Mouse (Mus musculus) midbrain, postnatal 0 days (tissue): ENCODE data around the gene Ube4a. TPM values are rescaled to one million over a fixed set of nuclear protein-coding genes. Genes with fewer than 3 reads are reported as not detected.

Source experiments
- ATAC-seq: fragments of 200-750 bp; cut with Nextera tagmentation; 2 replicates; pipeline ENCODE4 v1.8.0; 2017; ENCODE audit warnings: moderate number of reproducible peaks, mild to moderate bottlenecking, moderate TSS enrichment, moderate library complexity; ENCODE audit not compliant: low FRiP score
- DNase-seq: peaks from one replicate; pipeline ENCODE4 v3.0.0-alpha.2; 2015; ENCODE audit warnings: low spot score
- H3K27ac ChIP-seq: fragments of 300-500 bp; sonication (generic); 2 replicates; pipeline ENCODE4 v1.5.1; 2014; ENCODE audit warnings: low read depth, mild to moderate bottlenecking, low read length, mixed read lengths
- H3K27me3 ChIP-seq: fragments of 300-500 bp; sonication (generic); 2 replicates; pipeline ENCODE4 v1.6.1; 2014; ENCODE audit warnings: low read length, control low read depth, mixed read lengths; ENCODE audit not compliant: insufficient read depth
- H3K36me3 ChIP-seq: fragments of 300-500 bp; sonication (generic); 2 replicates; pipeline ENCODE4 v1.6.1; 2014; ENCODE audit warnings: low read length, control low read depth, mixed read lengths; ENCODE audit not compliant: insufficient read depth
- H3K4me1 ChIP-seq: fragments of 300-500 bp; sonication (generic); 2 replicates; pipeline ENCODE4 v1.6.1; 2014; ENCODE audit warnings: mild to moderate bottlenecking, control low read depth, antibody characterized with exemption, low read length, mixed read lengths; ENCODE audit not compliant: insufficient read depth
- H3K4me2 ChIP-seq: fragments of 300-500 bp; sonication (generic); 2 replicates; pipeline ENCODE4 v1.6.1; 2014; ENCODE audit warnings: low read depth, mild to moderate bottlenecking, low read length, mixed read lengths; ENCODE audit not compliant: poor library complexity, severe bottlenecking
- H3K4me3 ChIP-seq: fragments of 300-500 bp; sonication (generic); 2 replicates; pipeline ENCODE4 v1.5.1; 2014; ENCODE audit warnings: low read depth, mild to moderate bottlenecking, low read length, moderate library complexity
- H3K9ac ChIP-seq: fragments of 300-500 bp; sonication (generic); replicated peaks from 2 replicates; pipeline ENCODE4 v1.6.1; 2014; ENCODE audit warnings: mild to moderate bottlenecking, low read length, moderate library complexity, mixed read lengths; ENCODE audit not compliant: poor library complexity, severe bottlenecking
- H3K9me3 ChIP-seq: fragments of 300-500 bp; sonication (generic); 2 replicates; pipeline ENCODE4 v1.6.1; 2016; ENCODE audit warnings: low read length, control low read depth
- CTCF ChIP-seq: IDR thresholded peaks from 2 replicates; pipeline ENCODE4 v1.5.1; 2016; ENCODE audit warnings: antibody characterized with exemption, mild to moderate bottlenecking
- WGBS: fragments of 180-500 bp; shearing (Covaris S2); extraction: QIAGEN DNeasy Blood & Tissue Kit; methylation state at CpG from one replicate; pipeline ENCODE4 v1.1.7; 2014; 5-methylcytosine and 5-hydroxymethylcytosine counted together
- polyA plus RNA-seq: library from polyadenylated mRNA; unstranded; fragments of >200 nt; fragmentation: Nextera tagmentation; extraction: Ambion mirVana; gene quantifications from 2 replicates; pipeline ENCODE4 v1.2.1, GENCODE M21; 2015
- total RNA-seq: library from RNA; depleted of rRNA; stranded (reverse); fragments of >200 nt; gene quantifications from 2 replicates; pipeline ENCODE4 v1.2.3, GENCODE M21; 2014

Ube4a gene
- total and polyA plus RNA-seq, 2 experiments from 2014 or later = 26.7 to 51.9 TPM

DNA sequence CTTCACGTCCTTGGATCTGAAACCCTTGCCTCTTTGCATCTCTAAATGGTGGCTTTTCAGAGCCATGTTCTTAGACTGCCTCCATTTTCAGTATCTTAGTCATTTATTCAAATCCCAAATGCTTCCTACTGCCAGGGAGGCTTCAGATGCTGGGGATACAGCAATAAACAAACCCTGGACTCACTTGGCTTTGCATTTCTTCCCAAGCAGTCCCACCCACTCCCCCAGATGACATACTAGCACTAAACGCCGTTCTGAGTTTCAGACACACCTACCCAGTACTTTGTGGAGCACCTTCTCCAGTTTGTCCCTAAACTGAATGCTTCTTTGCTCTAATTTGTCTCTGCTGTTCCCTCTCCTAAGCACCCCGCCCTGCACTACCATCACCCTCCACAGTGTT, 68.4 kb downstream of the Ube4a start:
- Histone ChIP-seq H3K27me3 (no peaks in the 10 kb centered on the region), H3K27ac (no peak overlapping the region), H3K9me3 (no peaks in the 10 kb centered on the region), H3K4me3 (no peak overlapping the region), H3K36me3 (no peaks in the 10 kb centered on the region), H3K9ac (no peak overlapping the region), H3K4me2 (no peak overlapping the region), H3K4me1 (no peaks in the 10 kb centered on the region)
- no peak for DNase-seq
- WGBS = 62% methylated on average over 4 of the region's 4 CpGs
- ATAC-seq = no peak
- no peak for TF ChIP-seq CTCF

DNA sequence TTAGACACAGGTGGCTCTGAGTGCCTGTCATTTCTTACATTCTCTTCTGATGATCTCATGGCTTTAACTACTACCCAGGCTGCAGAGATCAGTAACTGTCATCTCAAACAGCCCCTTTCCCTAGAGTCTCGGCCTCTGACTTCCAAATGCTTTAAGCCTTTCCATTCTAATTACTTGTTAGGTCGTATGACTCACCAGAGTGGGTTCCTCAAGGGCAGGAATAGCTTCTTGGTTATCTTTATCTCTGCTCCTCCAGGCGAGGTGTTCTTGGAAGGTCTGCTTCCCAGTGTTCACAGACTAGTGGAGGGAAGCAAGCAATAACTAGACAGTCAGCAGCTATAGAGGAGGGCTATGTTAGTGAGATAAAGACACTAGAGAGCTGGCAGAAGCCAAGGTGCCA, 72.7 kb downstream of the Ube4a start:
- Histone ChIP-seq H3K4me2 (no peak overlapping the region), H3K36me3 (no peaks in the 10 kb centered on the region), H3K9me3 (no peaks in the 10 kb centered on the region), H3K4me3 (no peak overlapping the region), H3K27me3 (no peaks in the 10 kb centered on the region), H3K4me1 (no peaks in the 10 kb centered on the region), H3K27ac (no peak overlapping the region), H3K9ac (no peak overlapping the region)
- 63% methylated on average over 3 of the region's 3 CpGs for WGBS
- DNase-seq = no peak
- no peak for TF ChIP-seq CTCF
- no peak for ATAC-seq

DNA sequence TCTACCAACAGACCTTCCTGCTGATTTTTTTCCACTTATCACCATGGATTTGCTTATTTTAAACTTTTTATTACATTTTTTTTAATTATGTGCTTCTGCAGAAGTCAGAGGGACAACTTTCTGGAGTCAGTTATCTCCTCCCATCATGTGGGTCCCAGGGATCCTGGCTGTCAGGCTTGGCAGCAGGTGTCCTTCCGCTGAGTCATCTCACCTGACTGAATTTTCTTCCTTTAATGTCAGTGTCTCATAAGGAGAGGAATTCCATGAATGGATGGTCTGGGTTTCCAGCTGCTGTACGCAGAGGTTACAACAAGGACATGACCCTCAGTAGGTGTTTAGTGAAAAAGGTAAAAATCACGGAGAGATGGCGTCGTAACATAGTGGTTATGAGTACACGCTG, 74.2 kb downstream of the Ube4a start:
- no peak overlapping the region for H3K9ac ChIP-seq
- H3K27me3 ChIP-seq = no peaks in the 10 kb centered on the region
- no peak for TF ChIP-seq CTCF
- DNase-seq = no peak
- H3K4me2 ChIP-seq = no peak overlapping the region
- WGBS = 89% methylated on average over 6 of the region's 6 CpGs
- ATAC-seq = no peak
- H3K36me3 ChIP-seq = no peaks in the 10 kb centered on the region
- H3K27ac ChIP-seq = no peak overlapping the region
- H3K9me3 ChIP-seq = no peaks in the 10 kb centered on the region
- no peaks in the 10 kb centered on the region for H3K4me1 ChIP-seq
- H3K4me3 ChIP-seq = no peak overlapping the region

DNA sequence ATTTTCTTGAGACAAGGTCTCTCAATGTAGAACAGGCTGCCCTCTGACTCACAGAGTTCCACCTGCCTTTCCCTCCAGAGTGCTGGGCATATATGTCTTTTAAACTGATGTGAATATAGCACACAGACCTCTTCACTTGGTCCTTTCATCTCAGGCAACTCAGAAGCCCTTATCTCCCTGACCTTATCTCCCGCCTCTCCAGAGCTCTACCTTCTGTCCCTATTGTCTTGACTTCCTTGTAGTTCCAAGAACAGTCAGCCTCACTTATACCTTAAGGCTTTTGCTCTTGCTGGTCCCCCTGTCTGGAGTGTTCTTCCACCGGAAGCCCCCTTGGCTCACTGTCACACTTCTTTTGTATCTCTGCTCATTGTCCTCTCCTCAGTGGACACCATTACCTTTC, 75.3 kb downstream of the Ube4a start:
- no peak for DNase-seq
- Histone ChIP-seq H3K9ac (no peak overlapping the region), H3K4me3 (no peak overlapping the region), H3K27ac (no peak overlapping the region), H3K27me3 (no peaks in the 10 kb centered on the region), H3K4me2 (no peak overlapping the region), H3K36me3 (no peaks in the 10 kb centered on the region), H3K9me3 (no peaks in the 10 kb centered on the region), H3K4me1 (no peaks in the 10 kb centered on the region)
- ATAC-seq = no peak
- WGBS = 56% methylated on average over 2 of the region's 2 CpGs
- no peak for TF ChIP-seq CTCF

DNA sequence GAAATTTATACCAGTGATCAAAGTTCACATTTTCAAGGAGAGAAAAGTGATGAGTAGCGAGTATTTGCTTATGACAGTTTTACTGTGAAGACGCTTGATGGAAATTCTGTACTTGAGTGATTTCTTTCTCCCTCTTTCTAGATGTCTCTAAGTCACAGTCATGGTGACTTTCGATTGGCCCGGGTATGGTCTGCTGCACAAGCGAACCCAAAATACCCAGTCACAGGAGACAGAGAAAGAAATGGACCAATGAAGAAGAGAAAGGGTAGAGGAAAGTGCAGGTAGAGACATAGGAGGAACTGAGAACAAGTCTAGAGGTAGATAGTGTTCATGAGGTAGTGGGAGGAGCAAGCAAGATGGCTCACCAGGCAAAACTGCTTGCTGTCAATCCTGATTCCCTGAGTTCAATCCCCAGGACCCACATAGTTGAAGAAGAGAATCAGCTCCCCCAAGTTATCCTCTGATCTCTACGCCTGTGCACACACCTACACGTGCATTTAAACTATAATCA, 77.2 kb downstream of the Ube4a start:
- H3K36me3 ChIP-seq = no peaks in the 10 kb centered on the region
- DNase-seq (no peak), ATAC-seq (no peak)
- no peak overlapping the region for H3K9ac ChIP-seq
- no peaks in the 10 kb centered on the region for H3K4me1 ChIP-seq
- WGBS = 91% methylated on average over 7 of the region's 7 CpGs
- TF ChIP-seq CTCF = no peak
- no peak overlapping the region for H3K27ac ChIP-seq
- no peak overlapping the region for H3K4me2 ChIP-seq
- no peaks in the 10 kb centered on the region for H3K9me3 ChIP-seq
- no peaks in the 10 kb centered on the region for H3K27me3 ChIP-seq
- H3K4me3 ChIP-seq = no peak overlapping the region

DNA sequence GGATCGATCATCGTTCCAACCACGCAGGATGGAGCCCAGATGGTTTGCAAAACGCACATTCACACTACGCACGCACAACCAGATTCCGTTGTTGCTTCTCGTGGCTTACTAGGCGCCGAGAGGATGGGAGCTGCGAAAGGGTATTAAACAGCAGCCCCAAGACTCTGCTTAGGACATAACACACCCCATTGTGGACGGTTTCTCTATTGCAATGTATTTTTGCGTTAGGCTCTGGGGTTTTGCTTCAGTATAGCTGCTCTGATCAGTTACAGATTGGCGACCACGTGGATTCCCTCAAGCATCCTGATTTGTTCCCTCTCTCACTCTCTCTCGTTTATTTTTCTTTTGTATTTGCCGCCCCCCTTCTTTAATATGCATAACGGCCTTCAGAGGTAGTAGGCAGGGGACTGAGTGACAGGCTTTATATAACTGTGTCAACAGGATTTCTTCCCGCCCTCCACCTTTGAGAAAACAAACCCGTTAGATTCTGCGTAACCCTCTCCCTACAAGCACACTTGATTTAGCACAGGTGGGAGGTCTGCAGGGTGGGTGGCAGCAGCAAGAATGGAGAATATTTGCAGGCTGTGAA, 82.3 kb downstream of the Ube4a start:
- TF ChIP-seq CTCF = peak; percentile 21
- Histone ChIP-seq H3K9ac (peak overlapping the region; percentile 99), H3K36me3 (no peaks in the 10 kb centered on the region), H3K27ac (peak overlapping the region; percentile 99), H3K4me3 (peak overlapping the region; percentile 96), H3K27me3 (no peaks in the 10 kb centered on the region), H3K4me1 (peaks cover 6% of the 10 kb centered on the region; the same call in 1 of the 2 replicates), H3K4me2 (peak overlapping the region; percentile 90), H3K9me3 (no peaks in the 10 kb centered on the region)
- ATAC-seq = peak; percentile 17; the same call in 1 of the 2 replicates
- peak; percentile 75 for DNase-seq
- WGBS = under 1% methylated on average over 21 of the region's 21 CpGs
